Mouse (Mus musculus) erythroblast, adult 5-6 weeks (primary cell): Measurements from ENCODE around the gene Kctd6. TPM values are rescaled to one million over a fixed set of nuclear protein-coding genes. Genes with fewer than 3 reads are reported as not detected.
A peak's percentile ranks its signal among the peaks of the same experiment; 100 is the strongest.

Source experiments
- ATAC-seq: replicated peaks from 2 replicates; pipeline ENCODE4 v1.8.0; 2016; ENCODE audit warnings: moderate number of reproducible peaks, mild to moderate bottlenecking, moderate TSS enrichment, inconsistent platforms; ENCODE audit not compliant: poor library complexity, low FRiP score, severe bottlenecking
- total RNA-seq, 2 experiments: library from RNA; stranded (forward) in 1 of 2; stranded (reverse) in 1 of 2; fragments of 150-400 nt in 1 of 2; fragments of 200-764, 138-1000 nt in 1 of 2; gene quantifications; 2 replicates each; pipeline versions ENCODE4 v1.2.3 to v1.2.4; 2015 to 2017; ENCODE audit warnings: low replicate concordance in 2 of 2

Kctd6 gene
- total RNA-seq, 2 experiments from 2014 or later = 1.2 to 6.6 TPM

- no peak for ATAC-seq
These were observed 4.0 kb upstream of the Kctd6 start for GRCm38 (mm10) chr14:8209896-8210295.

- ATAC-seq = no peak
These were observed 944 bp upstream of the Kctd6 start for GRCm38 (mm10) chr14:8212996-8213395.

- ATAC-seq = peak; percentile 42
These were observed 613 bp downstream of the Kctd6 start for GRCm38 (mm10) chr14:8214299-8215207.

GRCm38 (mm10) chr14:8215208-8215778 is 1.4 kb downstream of the Kctd6 start:
- ATAC-seq = no peak

GRCm38 (mm10) chr14:8216100-8216499 is 2.2 kb downstream of the Kctd6 start:
- ATAC-seq = no peak

- ATAC-seq = no peak
These were observed 4.3 kb downstream of the Kctd6 start for GRCm38 (mm10) chr14:8218238-8218637.

- no peak for ATAC-seq
These were observed 4.9 kb downstream of the Kctd6 start for GRCm38 (mm10) chr14:8218730-8219380.

GRCm38 (mm10) chr14:8219876-8220275 is 5.9 kb downstream of the Kctd6 start:
- no peak for ATAC-seq

GRCm38 (mm10) chr14:8220306-8220705 is 6.4 kb downstream of the Kctd6 start:
- peak; percentile 79 for ATAC-seq

GRCm38 (mm10) chr14:8220912-8221311 is 7.0 kb downstream of the Kctd6 start:
- ATAC-seq = peak; percentile 68

- ATAC-seq = no peak
These were observed 8.6 kb downstream of the Kctd6 start for GRCm38 (mm10) chr14:8222561-8222960.

- ATAC-seq = peak; percentile 61; the same call in 1 of the 2 replicates
These were observed 9.8 kb downstream of the Kctd6 start for GRCm38 (mm10) chr14:8223506-8224293.

GRCm38 (mm10) chr14:8224805-8225204 is 10.9 kb downstream of the Kctd6 start:
- ATAC-seq = no peak

GRCm38 (mm10) chr14:8229367-8230019 is 15.6 kb downstream of the Kctd6 start:
- peak; percentile 76 for ATAC-seq

- ATAC-seq = no peak
These were observed 18.4 kb downstream of the Kctd6 start for GRCm38 (mm10) chr14:8232155-8232910.

- 0 out of 2 replicates have a peak, but pooled peaks have one; percentile 32 for ATAC-seq
These were observed 19.3 kb downstream of the Kctd6 start for GRCm38 (mm10) chr14:8233252-8233651.

GRCm38 (mm10) chr14:8241816-8242215 is 27.9 kb downstream of the Kctd6 start:
- ATAC-seq = no peak

GRCm38 (mm10) chr14:8242388-8242920 is 28.5 kb downstream of the Kctd6 start:
- 0 out of 2 replicates have a peak, but pooled peaks have one; percentile 49 for ATAC-seq
